Mouse (Mus musculus) left cerebral cortex, adult 18-20 months (tissue): Measurements from ENCODE around the gene Vwa5b2. TPM values are rescaled to one million over a fixed set of nuclear protein-coding genes. Genes with fewer than 3 reads are reported as not detected.

Experiments
- DNase-seq, 2 experiments: peaks; one replicate each; pipeline ENCODE4 v3.0.0; 2021 to 2022; ENCODE audit warnings: low spot score in 2 of 2, mixed read lengths in 1 of 2
- total RNA-seq, 2 experiments: library from RNA; stranded (reverse); gene quantifications; 2 replicates each; pipeline ENCODE4 v1.2.3; 2021

The Vwa5b2 gene
- total RNA-seq, 2 experiments from 2014 or later = 50.1 to 62.9 TPM

DNA sequence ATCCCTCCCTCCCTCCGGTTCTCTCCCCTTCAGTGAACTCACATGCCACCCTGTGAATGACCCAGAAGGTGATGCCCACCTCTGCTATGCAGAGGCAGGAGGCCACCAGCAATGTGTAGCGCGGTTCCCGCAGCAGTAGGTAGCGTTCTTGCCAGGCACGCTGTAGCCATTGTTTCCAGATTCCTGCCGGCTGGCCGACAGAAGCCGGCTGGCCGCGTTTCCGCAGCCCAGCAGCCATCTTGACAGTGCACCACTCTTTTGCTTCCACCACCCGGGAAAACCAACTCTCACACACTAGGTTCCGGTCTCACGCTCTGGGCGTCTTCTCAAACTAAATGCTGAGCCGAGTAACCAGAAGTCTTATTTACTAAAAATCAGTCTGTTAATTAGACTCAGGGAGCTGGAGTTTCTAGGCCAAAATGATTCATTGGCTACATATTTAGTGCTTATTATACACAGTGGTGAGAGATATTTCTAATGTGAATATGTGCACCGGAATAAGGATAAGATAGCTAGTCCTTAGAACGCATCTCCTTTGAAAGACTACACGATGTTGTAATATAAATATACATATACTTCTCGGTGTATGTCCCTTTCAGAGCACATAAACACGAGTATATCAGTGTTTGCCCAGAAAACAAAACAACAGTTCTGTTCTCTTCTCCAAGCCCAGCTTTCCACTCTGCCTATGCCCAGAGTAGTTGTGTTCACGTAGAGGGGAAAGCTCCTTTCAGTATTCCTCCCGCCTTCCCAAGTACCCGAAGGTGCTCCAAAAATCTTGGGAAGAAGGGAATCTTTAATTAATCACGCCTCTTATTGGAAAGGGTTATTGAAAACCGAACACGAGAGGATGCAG is 21.5 kb downstream of the Vwa5b2 start:
- DNase-seq = peak; percentile 64 to 81

GRCm38 (mm10) chr16:20611357-20612227 is 22.3 kb downstream of the Vwa5b2 start, which contains the start of the genes Eef1akmt4, Gm49333 and Alg3:
Eef1akmt4 (plus strand) TSS chr16:20611593.
Gm49333 (plus strand) TSS chr16:20611610.
Alg3 (minus strand) TSS chr16:20611735.
- peak; percentile 62 to 74 for DNase-seq

- peak in 1 of 2 experiments; percentile 19 for DNase-seq
Measured at GRCm38 (mm10) chr16:20619541-20620398, 30.5 kb downstream of the Vwa5b2 start.

GRCm38 (mm10) chr16:20620399-20620735 is 31.1 kb downstream of the Vwa5b2 start:
- no peak for DNase-seq

- DNase-seq = peak in 1 of 2 experiments; percentile 36
Measured at GRCm38 (mm10) chr16:20620751-20621190, 31.5 kb downstream of the Vwa5b2 start.

GRCm38 (mm10) chr16:20621191-20621990 is 32.1 kb downstream of the Vwa5b2 start, which contains the start of gene Camk2n2:
Camk2n2 (minus strand) TSS chr16:20621287.
- DNase-seq = peak; percentile 60 to 72

DNA sequence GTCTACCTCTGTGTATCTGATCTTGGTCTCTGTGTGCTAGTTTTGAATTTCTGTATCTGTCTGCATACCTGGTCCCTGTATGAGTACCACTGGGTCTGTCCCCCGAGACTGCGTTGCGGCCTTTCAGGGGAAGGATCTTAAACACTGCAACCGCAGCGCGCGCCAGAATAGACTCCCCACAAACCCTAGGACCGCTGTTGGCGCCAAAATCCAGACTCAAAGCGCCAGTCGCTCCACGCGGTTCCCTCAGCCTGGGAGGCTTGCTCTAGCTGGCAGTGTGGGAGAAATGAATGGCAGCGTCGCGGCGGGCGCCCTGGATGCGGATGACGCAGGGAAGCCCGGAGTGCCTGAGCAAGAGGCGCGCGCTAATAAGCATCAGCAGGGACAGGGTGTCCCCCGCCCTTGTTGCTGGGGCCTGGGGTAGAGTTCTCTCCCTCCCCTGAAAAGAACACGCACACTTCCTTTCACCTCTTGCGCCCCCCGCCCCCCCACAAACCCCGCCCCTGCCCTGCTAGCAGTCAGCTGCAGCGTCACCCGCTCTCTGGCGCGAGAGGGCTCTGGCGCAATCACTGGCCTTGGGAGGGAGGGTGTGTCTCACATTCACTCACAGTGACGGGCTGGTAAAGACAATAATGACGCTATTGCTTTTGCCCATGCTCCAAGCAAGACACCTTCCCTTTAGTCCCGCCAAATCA is 32.9 kb downstream of the Vwa5b2 start:
- DNase-seq = peak; percentile 53 to 70

DNA sequence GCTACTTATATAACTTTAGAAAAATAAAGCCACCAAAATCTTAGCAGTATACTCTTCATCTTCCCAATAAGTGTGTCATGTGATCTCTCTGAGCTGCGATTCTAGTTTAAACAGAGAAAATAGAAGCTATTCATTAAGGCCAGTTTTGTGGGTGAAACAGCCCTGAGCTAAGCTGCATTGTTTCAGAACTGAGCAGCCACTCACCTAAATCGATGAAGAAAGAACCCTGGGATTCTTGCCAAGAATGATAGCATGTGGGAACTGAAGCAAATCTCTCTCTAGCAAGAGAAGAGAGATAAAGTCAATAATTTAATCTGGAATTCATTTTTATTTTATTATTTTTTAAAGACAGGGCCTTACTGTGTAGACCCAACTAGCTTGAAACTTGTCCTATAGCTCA is 33.9 kb downstream of the Vwa5b2 start:
- no peak for DNase-seq

DNA sequence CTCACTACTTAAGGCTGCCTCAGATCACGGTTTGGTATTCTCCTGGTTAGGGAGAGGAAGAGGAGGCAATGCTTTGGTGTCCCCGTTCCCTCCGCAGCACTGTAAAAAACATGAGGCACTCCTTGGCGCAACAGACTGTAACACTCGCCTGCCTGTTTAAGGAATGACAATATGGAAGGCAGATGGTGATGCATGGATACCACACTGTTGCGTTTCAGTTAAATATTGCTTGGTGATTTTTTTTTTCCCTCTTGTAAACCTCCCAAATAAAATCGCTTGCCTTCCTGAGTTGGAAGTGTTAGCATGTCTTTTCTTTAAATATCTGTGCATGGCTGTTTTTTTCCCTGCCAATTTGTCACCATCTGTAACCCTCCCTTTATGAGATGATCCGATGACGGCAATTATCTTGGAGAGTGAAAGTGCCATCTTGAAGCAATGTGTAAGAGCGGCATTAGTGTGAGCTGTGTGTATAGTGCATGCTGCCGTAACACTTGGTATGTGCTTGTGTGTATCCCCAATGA is 39.7 kb downstream of the Vwa5b2 start:
- peak; percentile 44 to 55 for DNase-seq

DNA sequence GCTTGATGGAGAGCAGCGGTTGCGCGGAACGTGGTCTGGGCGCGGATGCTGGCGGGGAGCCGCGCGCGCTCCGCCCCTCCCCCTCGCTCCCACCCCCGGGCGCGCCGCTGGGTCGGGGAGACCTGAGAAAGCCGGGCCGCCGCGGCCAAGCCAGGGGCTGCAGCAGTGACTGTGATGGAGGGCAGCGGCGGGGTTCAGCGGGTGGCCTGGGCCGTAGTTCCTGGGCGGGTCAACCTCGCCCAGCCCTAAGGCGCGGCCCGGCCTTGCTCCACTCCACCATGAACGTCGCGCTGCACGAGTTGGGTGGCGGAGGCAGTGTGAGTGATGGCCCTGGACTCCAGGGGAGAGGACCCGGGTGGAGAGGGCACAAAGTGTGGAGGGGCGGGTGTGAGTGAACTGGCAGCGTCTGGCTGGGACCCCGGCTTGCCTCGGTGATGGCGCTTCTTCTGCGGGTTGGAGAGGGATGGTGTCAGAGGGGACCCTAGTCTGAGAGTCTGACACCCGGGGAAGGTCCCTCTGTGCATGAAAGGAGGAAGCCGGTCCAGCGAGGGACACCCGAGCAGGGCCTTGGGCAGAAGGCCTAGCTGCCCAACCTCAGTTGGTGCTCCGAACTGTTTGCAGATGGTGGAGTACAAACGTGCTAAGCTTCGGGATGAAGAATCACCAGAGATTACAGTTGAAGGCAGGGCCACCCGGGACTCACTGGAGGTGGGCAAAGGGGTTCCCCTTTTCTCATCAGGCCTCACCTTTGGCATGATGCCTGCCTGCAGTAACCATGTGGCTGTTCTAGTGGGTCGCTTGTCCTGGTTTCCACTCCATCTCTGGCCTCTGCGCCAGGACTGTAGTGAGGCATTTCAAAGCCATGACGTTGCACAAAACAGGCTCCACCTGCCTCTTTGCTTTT is 40.7 kb downstream of the Vwa5b2 start, which contains the start of gene Ece2:
Ece2 (plus strand) TSS at position 98 of the 904 bp plus-strand sequence.
- DNase-seq = peak in 1 of 2 experiments; percentile 22

GRCm38 (mm10) chr16:20637410-20637809 is 48.1 kb downstream of the Vwa5b2 start:
- no peak for DNase-seq

GRCm38 (mm10) chr16:20638367-20638766 is 49.1 kb downstream of the Vwa5b2 start:
- DNase-seq = peak; percentile 15 to 27

GRCm38 (mm10) chr16:20642161-20642560 is 52.9 kb downstream of the Vwa5b2 start:
- DNase-seq = peak; percentile 81

DNA sequence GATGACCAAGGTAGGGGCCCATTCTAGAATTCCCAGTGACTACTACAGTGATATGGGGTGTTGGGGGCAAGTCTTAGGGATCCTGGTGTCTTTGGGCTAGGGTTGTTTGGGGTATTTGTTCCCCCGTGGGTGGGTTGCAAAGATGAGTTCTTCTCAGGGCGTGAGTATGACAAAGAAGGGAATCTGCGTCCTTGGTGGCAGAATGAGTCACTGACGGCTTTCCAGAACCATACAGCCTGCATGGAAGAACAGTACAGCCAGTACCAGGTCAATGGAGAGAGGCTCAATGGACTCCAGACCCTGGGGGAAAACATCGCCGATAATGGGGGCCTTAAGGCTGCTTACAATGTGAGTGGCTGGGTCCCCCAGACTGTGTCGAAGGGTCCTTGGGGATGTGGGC is 54.6 kb downstream of the Vwa5b2 start:
- DNase-seq = no peak

- peak; percentile 98 to 99 for DNase-seq
Measured at GRCm38 (mm10) chr16:20651076-20651946, 62.0 kb downstream of the Vwa5b2 start, which contains the start of gene Psmd2. Psmd2 (plus strand) TSS chr16:20651652.

GRCm38 (mm10) chr16:20651947-20652310 is 62.7 kb downstream of the Vwa5b2 start:
- DNase-seq = no peak

- DNase-seq = no peak
Measured at GRCm38 (mm10) chr16:20653315-20653714, 64.0 kb downstream of the Vwa5b2 start.
